Mouse (Mus musculus) ovary, postnatal 10 days (tissue): ENCODE results near the gene Dgat2.

ENCODE experiments used
- DNase-seq: peaks from one replicate; pipeline ENCODE4 v3.0.0; 2022; ENCODE audit warnings: low spot score

Dgat2 gene

GRCm38 (mm10) chr7:99193926-99194325 lies 11.4 kb upstream of the Dgat2 start:
- no peak for DNase-seq

GRCm38 (mm10) chr7:99191411-99191810 lies 8.9 kb upstream of the Dgat2 start:
- no peak for DNase-seq

- DNase-seq: no peak
These were observed 7.4 kb upstream of the Dgat2 start for GRCm38 (mm10) chr7:99189885-99190284.

GRCm38 (mm10) chr7:99188630-99189029 lies 6.1 kb upstream of the Dgat2 start:
- no peak for DNase-seq

GRCm38 (mm10) chr7:99187451-99187850 lies 4.9 kb upstream of the Dgat2 start:
- no peak for DNase-seq

- no peak for DNase-seq
These were observed 2.9 kb upstream of the Dgat2 start for GRCm38 (mm10) chr7:99185405-99185804.

GRCm38 (mm10) chr7:99183751-99184150 lies 1.2 kb upstream of the Dgat2 start:
- DNase-seq: no peak

- no peak for DNase-seq
These were observed 694 bp downstream of the Dgat2 start for GRCm38 (mm10) chr7:99181619-99182431.

- no peak for DNase-seq
These were observed 2.4 kb downstream of the Dgat2 start for GRCm38 (mm10) chr7:99180162-99180561.

- no peak for DNase-seq
These were observed 3.2 kb downstream of the Dgat2 start for GRCm38 (mm10) chr7:99179271-99179670.

GRCm38 (mm10) chr7:99177386-99177785 lies 5.1 kb downstream of the Dgat2 start:
- no peak for DNase-seq

GRCm38 (mm10) chr7:99175666-99176065 lies 6.9 kb downstream of the Dgat2 start:
- no peak for DNase-seq

- no peak for DNase-seq
These were observed 7.4 kb downstream of the Dgat2 start for GRCm38 (mm10) chr7:99175118-99175517.

- DNase-seq: no peak
These were observed 8.5 kb downstream of the Dgat2 start for GRCm38 (mm10) chr7:99174006-99174405.

GRCm38 (mm10) chr7:99172898-99173297 lies 9.6 kb downstream of the Dgat2 start:
- no peak for DNase-seq

- no peak for DNase-seq
These were observed 10.6 kb downstream of the Dgat2 start for GRCm38 (mm10) chr7:99171730-99172463.

GRCm38 (mm10) chr7:99170519-99170918 lies 12.0 kb downstream of the Dgat2 start:
- no peak for DNase-seq

- no peak for DNase-seq
These were observed 12.7 kb downstream of the Dgat2 start for GRCm38 (mm10) chr7:99169717-99170403.

- no peak for DNase-seq
These were observed 13.8 kb downstream of the Dgat2 start for GRCm38 (mm10) chr7:99168756-99169155.

- DNase-seq: no peak
These were observed 14.6 kb downstream of the Dgat2 start for GRCm38 (mm10) chr7:99167939-99168338.

GRCm38 (mm10) chr7:99166159-99166558 lies 16.4 kb downstream of the Dgat2 start:
- DNase-seq: no peak

GRCm38 (mm10) chr7:99164873-99165410 lies 17.6 kb downstream of the Dgat2 start:
- DNase-seq: no peak

- no peak for DNase-seq
These were observed 20.1 kb downstream of the Dgat2 start for GRCm38 (mm10) chr7:99162462-99162861.
